Mouse (Mus musculus) limb, embryonic 10.5 days (tissue): Measurements from ENCODE around the gene Esd. TPM values are rescaled to one million over a fixed set of nuclear protein-coding genes. Genes with fewer than 3 reads are reported as not detected.

Source experiments
- DNase-seq: peaks from one replicate; pipeline ENCODE4 v3.0.0-alpha.2; 2017; ENCODE audit warnings: low spot score
- H3K27ac ChIP-seq: fragments of 300-500 bp; sonication (generic); 2 replicates; pipeline ENCODE4 v1.5.1; 2016; ENCODE audit warnings: mild to moderate bottlenecking
- H3K27me3 ChIP-seq: fragments of 300-500 bp; sonication (generic); 2 replicates; pipeline ENCODE4 v1.6.1; 2016; ENCODE audit warnings: low read depth, mild to moderate bottlenecking; ENCODE audit not compliant: poor library complexity, severe bottlenecking
- H3K36me3 ChIP-seq: fragments of 300-500 bp; sonication (generic); 2 replicates; pipeline ENCODE4 v1.6.1; 2016; ENCODE audit warnings: mild to moderate bottlenecking, moderate library complexity
- H3K4me1 ChIP-seq: fragments of 300-500 bp; sonication (generic); 2 replicates; pipeline ENCODE4 v1.6.1; 2016
- H3K4me3 ChIP-seq: fragments of 300-500 bp; sonication (generic); 2 replicates; pipeline ENCODE4 v1.5.1; 2016; ENCODE audit warnings: mild to moderate bottlenecking, moderate library complexity
- H3K9me3 ChIP-seq: fragments of 300-500 bp; sonication (generic); replicated peaks from 2 replicates; pipeline ENCODE4 v1.6.1; 2016; ENCODE audit warnings: mild to moderate bottlenecking
- WGBS: fragments of 180-500 bp; shearing (Covaris S2); methylation state at CpG from one replicate; pipeline ENCODE4 v1.1.7; 2016; 5-methylcytosine and 5-hydroxymethylcytosine counted together
- polyA plus RNA-seq: library from polyadenylated mRNA; unstranded; fragments of >200 nt; fragmentation: Nextera tagmentation; extraction: Ambion mirVana; gene quantifications from 2 replicates; pipeline ENCODE4 v1.2.1, GENCODE M21; 2016

The Esd gene
- polyA plus RNA-seq: 309 and 315 TPM in 2 replicates

- Histone ChIP-seq H3K36me3 (peaks cover 20% of the 10 kb centered on the region), H3K4me1 (peaks cover 11% of the 10 kb centered on the region), H3K27me3 (no peaks in the 10 kb centered on the region), H3K9me3 (no peaks in the 10 kb centered on the region), H3K4me3 (peak within 1 kb of the TSS; percentile 89), H3K27ac (peak within 1 kb of the TSS; percentile 95)
- DNase-seq: peak; percentile 92
- WGBS: 1% methylated on average over 43 of the region's 53 CpGs
Observed at GRCm38 (mm10) chr14:74732079-74732783, at the start of gene Esd. TSS of gene Esd (plus strand) at chr14:74732297.

GRCm38 (mm10) chr14:74684298-74684978, 47.7 kb upstream of the Esd start:
- no peak for DNase-seq
- Histone ChIP-seq H3K36me3 (no peaks in the 10 kb centered on the region), H3K27ac (no peak overlapping the region), H3K9me3 (no peaks in the 10 kb centered on the region), H3K27me3 (no peaks in the 10 kb centered on the region), H3K4me3 (no peak overlapping the region), H3K4me1 (no peaks in the 10 kb centered on the region)
- 80% methylated on average over 5 of the region's 5 CpGs for WGBS

GRCm38 (mm10) chr14:74691963-74692362, 40.1 kb upstream of the Esd start:
- Histone ChIP-seq H3K9me3 (no peaks in the 10 kb centered on the region), H3K4me1 (0 out of 2 replicates have a peak, but pooled peaks cover 4% of the 10 kb centered on the region), H3K36me3 (no peaks in the 10 kb centered on the region), H3K4me3 (no peak overlapping the region), H3K27ac (no peak overlapping the region), H3K27me3 (no peaks in the 10 kb centered on the region)
- no peak for DNase-seq
- 85% methylated on average over 2 of the region's 2 CpGs for WGBS

- Histone ChIP-seq H3K9me3 (no peaks in the 10 kb centered on the region), H3K27me3 (no peaks in the 10 kb centered on the region), H3K4me1 (0 out of 2 replicates have a peak, but pooled peaks cover 4% of the 10 kb centered on the region), H3K27ac (no peak overlapping the region), H3K36me3 (no peaks in the 10 kb centered on the region), H3K4me3 (no peak overlapping the region)
- 67% methylated on average over 4 of the region's 4 CpGs for WGBS
- DNase-seq: no peak
Observed at GRCm38 (mm10) chr14:74696766-74697165, 35.3 kb upstream of the Esd start.

DNA sequence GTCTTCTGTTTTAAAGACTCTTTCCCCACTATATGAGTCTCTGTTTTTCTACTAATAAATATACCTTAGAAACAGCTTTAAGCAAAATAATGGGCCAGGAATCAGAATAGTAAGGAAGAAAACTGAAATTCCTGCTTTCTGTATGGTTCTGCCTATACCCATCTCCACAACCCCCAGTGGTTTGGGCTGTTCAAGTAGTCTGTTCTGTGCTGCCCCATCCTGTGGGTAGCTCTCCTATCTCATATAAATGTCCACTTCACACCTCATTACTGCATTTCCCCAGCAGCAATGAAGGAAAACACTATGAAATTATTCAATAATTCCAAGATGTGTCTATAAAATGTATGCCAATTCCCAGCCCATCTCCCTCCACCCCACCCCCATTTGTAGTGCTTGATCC, 34.7 kb upstream of the Esd start:
- no peaks in the 10 kb centered on the region for H3K9me3 ChIP-seq
- H3K27me3 ChIP-seq: no peaks in the 10 kb centered on the region
- DNase-seq: no peak
- H3K36me3 ChIP-seq: no peaks in the 10 kb centered on the region
- no peak overlapping the region for H3K4me3 ChIP-seq
- H3K4me1 ChIP-seq: 0 out of 2 replicates have a peak, but pooled peaks cover 4% of the 10 kb centered on the region
- H3K27ac ChIP-seq: no peak overlapping the region

GRCm38 (mm10) chr14:74699241-74699640, 32.9 kb upstream of the Esd start:
- H3K9me3 ChIP-seq: no peaks in the 10 kb centered on the region
- 90% methylated on average over 3 of the region's 3 CpGs for WGBS
- peaks cover 16% of the 10 kb centered on the region for H3K4me1 ChIP-seq
- H3K36me3 ChIP-seq: no peaks in the 10 kb centered on the region
- H3K27me3 ChIP-seq: no peaks in the 10 kb centered on the region
- no peak overlapping the region for H3K27ac ChIP-seq
- DNase-seq: no peak
- H3K4me3 ChIP-seq: no peak overlapping the region

- H3K4me3 ChIP-seq: no peak overlapping the region
- no peak for DNase-seq
- no peaks in the 10 kb centered on the region for H3K36me3 ChIP-seq
- H3K27me3 ChIP-seq: no peaks in the 10 kb centered on the region
- H3K4me1 ChIP-seq: peaks cover 12% of the 10 kb centered on the region
- H3K9me3 ChIP-seq: no peaks in the 10 kb centered on the region
- WGBS: 45% methylated on average over 6 of the region's 6 CpGs
- H3K27ac ChIP-seq: peak overlapping the region; percentile 31; the same call in 1 of the 2 replicates
Observed at GRCm38 (mm10) chr14:74703930-74704329, 28.2 kb upstream of the Esd start.

DNA sequence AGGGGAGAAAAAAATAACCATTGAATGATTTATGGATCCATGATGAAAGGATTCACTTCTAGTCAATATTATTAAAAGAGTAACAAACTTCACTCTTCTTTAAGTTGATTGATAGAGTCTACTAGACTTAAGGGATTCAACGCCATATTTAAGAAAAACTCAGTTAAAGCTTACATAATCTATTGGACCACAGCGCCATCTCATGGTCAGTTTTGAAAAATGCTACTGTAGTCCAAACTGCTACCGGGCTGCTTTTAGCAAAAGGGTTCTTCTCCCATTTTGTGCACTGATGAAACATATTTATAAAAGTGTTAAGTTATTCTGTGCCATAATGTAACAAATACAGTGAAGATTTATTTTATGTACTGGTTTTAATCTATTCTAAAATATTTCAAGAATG, 23.0 kb upstream of the Esd start:
- H3K4me1 ChIP-seq: peaks cover 2% of the 10 kb centered on the region
- no peaks in the 10 kb centered on the region for H3K9me3 ChIP-seq
- H3K36me3 ChIP-seq: no peaks in the 10 kb centered on the region
- no peak for DNase-seq
- H3K27me3 ChIP-seq: no peaks in the 10 kb centered on the region
- H3K27ac ChIP-seq: no peak overlapping the region
- 28% methylated on average over 3 of the region's 3 CpGs for WGBS
- H3K4me3 ChIP-seq: no peak overlapping the region

GRCm38 (mm10) chr14:74723541-74723940, 8.6 kb upstream of the Esd start:
- H3K4me1 ChIP-seq: no peaks in the 10 kb centered on the region
- WGBS: 81% methylated on average over 3 of the region's 3 CpGs
- no peaks in the 10 kb centered on the region for H3K9me3 ChIP-seq

DNA sequence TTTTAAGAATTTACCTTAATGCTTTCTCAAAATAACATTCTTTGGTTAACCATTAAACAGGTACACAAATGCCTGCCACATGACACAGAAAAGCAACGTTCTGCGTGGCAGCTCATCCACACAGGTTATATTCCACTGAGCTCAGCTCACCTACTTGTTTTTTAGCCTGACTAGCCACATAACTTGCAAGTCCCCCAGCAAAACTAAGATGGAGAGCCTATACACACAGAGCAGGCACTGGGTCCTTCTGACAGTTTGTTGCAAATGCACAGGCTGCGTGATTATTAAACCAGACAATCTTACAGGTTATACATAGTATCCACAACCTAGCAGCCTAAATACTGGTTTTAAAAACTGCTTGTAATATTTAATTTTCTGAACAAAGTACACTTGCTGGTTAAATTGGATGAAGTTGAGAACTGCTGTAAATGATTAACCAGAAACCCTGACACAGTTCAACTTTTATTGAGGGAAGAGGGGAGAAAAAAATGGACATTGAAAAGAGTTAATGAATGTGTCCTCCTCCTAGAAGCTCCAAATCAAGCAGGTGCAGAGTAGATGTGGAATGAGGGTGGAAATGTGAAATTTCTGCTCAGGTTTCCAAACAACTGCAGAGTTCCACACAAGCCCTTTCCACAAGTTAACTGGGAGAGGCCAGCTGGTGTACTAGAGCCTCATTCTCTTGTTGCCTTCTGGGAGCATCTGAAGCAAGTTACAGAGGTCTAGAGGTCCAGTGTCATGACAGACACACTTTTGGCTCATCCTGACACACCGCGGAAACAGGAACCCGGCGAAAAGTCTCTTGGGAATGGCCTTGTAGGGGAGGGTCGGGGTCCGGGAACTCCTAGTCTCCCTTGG, 647 bp upstream of the Esd start:
- Histone ChIP-seq H3K9me3 (no peaks in the 10 kb centered on the region), H3K36me3 (peaks cover 12% of the 10 kb centered on the region), H3K27me3 (no peaks in the 10 kb centered on the region), H3K4me3 (peak overlapping the region; percentile 89), H3K27ac (peak overlapping the region; percentile 95; the same call in 1 of the 2 replicates), H3K4me1 (peaks cover 11% of the 10 kb centered on the region)
- WGBS: 31% methylated on average over 9 of the region's 9 CpGs
- DNase-seq: no peak

More at GRCm38 (mm10) chr14:74723541-74723940, 8.6 kb upstream of the Esd start:
- no peaks in the 10 kb centered on the region for H3K27me3 ChIP-seq
- H3K27ac ChIP-seq: no peak overlapping the region
- no peak overlapping the region for H3K4me3 ChIP-seq
- DNase-seq: no peak
- H3K36me3 ChIP-seq: no peaks in the 10 kb centered on the region

DNA sequence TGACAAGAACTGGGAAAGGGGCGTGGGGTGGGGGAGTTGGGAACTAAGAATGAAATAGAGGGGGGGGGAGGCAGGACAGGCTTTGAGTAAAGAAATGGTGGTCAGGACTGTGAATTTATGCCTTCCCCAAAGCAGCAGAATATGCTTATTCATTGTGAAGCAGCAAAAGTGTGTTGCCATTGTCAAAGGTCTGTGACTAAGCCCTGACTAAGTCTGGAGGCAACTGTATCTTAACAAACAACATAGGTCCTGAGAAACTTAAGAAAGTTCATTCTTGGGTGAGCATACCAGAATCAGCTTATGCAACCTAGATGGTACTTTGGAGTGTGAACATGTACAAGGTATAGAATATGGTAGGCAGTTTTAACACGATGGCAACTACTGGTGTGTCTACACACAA, 1.3 kb downstream of the Esd start:
- peak overlapping the region; percentile 89 for H3K4me3 ChIP-seq
- no peak for DNase-seq
- H3K36me3 ChIP-seq: peaks cover 32% of the 10 kb centered on the region
- no peaks in the 10 kb centered on the region for H3K9me3 ChIP-seq
- H3K4me1 ChIP-seq: peaks cover 11% of the 10 kb centered on the region
- no peaks in the 10 kb centered on the region for H3K27me3 ChIP-seq
- no peak overlapping the region for H3K27ac ChIP-seq
- 73% methylated on average over 2 of the region's 2 CpGs for WGBS

- H3K27me3 ChIP-seq: no peaks in the 10 kb centered on the region
- no peak for DNase-seq
- H3K9me3 ChIP-seq: no peaks in the 10 kb centered on the region
- no peak overlapping the region for H3K27ac ChIP-seq
- 86% methylated on average over 6 of the region's 6 CpGs for WGBS
- peaks cover 52% of the 10 kb centered on the region for H3K36me3 ChIP-seq
- peaks cover 11% of the 10 kb centered on the region for H3K4me1 ChIP-seq
- no peak overlapping the region for H3K4me3 ChIP-seq
Observed at GRCm38 (mm10) chr14:74735471-74735870, 3.4 kb downstream of the Esd start.

DNA sequence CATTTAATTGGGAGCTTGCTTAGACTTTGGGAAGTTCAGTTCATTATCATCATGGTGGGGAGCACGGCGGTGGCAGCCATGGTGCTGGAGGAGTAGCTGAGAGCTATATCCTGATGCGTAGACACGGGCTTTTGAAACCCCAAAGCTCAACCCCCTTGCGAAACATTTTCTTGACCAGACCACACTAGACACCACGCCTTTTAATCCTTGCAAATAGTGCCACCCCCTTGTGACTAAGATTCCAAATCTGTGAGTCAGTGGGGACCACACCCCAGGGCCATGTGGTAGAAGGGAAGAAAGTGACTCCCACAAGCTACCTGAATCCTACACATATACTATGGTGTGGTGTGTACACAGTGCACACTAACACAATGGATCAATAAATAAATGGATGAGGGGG, 4.8 kb downstream of the Esd start:
- Histone ChIP-seq H3K4me1 (peaks cover 8% of the 10 kb centered on the region), H3K4me3 (no peak overlapping the region), H3K27me3 (no peaks in the 10 kb centered on the region), H3K36me3 (peaks cover 66% of the 10 kb centered on the region), H3K27ac (no peak overlapping the region), H3K9me3 (no peaks in the 10 kb centered on the region)
- 95% methylated on average over 6 of the region's 6 CpGs for WGBS
- no peak for DNase-seq
